Mouse (Mus musculus): ENCODE data around the gene Asap2.

Asap2 gene

GRCm38 (mm10) chr12:21208172-21208795 lies 218.0 kb downstream of the Asap2 start:
- DNase-seq (ENCODE audit: extremely low spot score, low spot score) = no peak

GRCm38 (mm10) chr12:21209273-21209672 lies 219.0 kb downstream of the Asap2 start:
- DNase-seq (ENCODE audit: extremely low spot score, low spot score) = no peak

- DNase-seq (ENCODE audit: extremely low spot score, low spot score) = no peak
These were observed 222.6 kb downstream of the Asap2 start for GRCm38 (mm10) chr12:21212876-21213275.

GRCm38 (mm10) chr12:21214551-21215165 lies 224.4 kb downstream of the Asap2 start:
- no peak for DNase-seq (ENCODE audit: extremely low spot score, low spot score)

GRCm38 (mm10) chr12:21217776-21218444 lies 227.7 kb downstream of the Asap2 start:
- no peak for DNase-seq (ENCODE audit: extremely low spot score, low spot score)

- no peak for DNase-seq (ENCODE audit: extremely low spot score, low spot score)
These were observed 230.3 kb downstream of the Asap2 start for GRCm38 (mm10) chr12:21220596-21220995.

GRCm38 (mm10) chr12:21223923-21224322 lies 233.7 kb downstream of the Asap2 start:
- DNase-seq (ENCODE audit: extremely low spot score, low spot score) = no peak

GRCm38 (mm10) chr12:21225358-21225757 lies 235.1 kb downstream of the Asap2 start:
- no peak for DNase-seq (ENCODE audit: extremely low spot score, low spot score)

- no peak for DNase-seq (ENCODE audit: extremely low spot score, low spot score)
These were observed 236.1 kb downstream of the Asap2 start for GRCm38 (mm10) chr12:21226316-21226715.

- no peak for DNase-seq (ENCODE audit: extremely low spot score, low spot score)
These were observed 237.1 kb downstream of the Asap2 start for GRCm38 (mm10) chr12:21227076-21227980.

- DNase-seq (ENCODE audit: extremely low spot score, low spot score) = no peak
These were observed 238.4 kb downstream of the Asap2 start for GRCm38 (mm10) chr12:21228650-21229049.

- DNase-seq (ENCODE audit: extremely low spot score, low spot score) = no peak
These were observed 239.0 kb downstream of the Asap2 start for GRCm38 (mm10) chr12:21229076-21229918.

- no peak for DNase-seq (ENCODE audit: extremely low spot score, low spot score)
These were observed 243.5 kb downstream of the Asap2 start for GRCm38 (mm10) chr12:21233727-21234126.

- no peak for DNase-seq (ENCODE audit: extremely low spot score, low spot score)
These were observed 244.3 kb downstream of the Asap2 start for GRCm38 (mm10) chr12:21234560-21234959.

- DNase-seq (ENCODE audit: extremely low spot score, low spot score) = no peak
These were observed 251.7 kb downstream of the Asap2 start for GRCm38 (mm10) chr12:21241965-21242364.

GRCm38 (mm10) chr12:21244375-21244960 lies 254.2 kb downstream of the Asap2 start:
- DNase-seq (ENCODE audit: extremely low spot score, low spot score) = no peak

- DNase-seq (ENCODE audit: extremely low spot score, low spot score) = peak; percentile 32
These were observed 257.6 kb downstream of the Asap2 start for GRCm38 (mm10) chr12:21247711-21248392.

- no peak for DNase-seq (ENCODE audit: extremely low spot score, low spot score)
These were observed 270.4 kb downstream of the Asap2 start for GRCm38 (mm10) chr12:21260494-21261256.

- DNase-seq (ENCODE audit: extremely low spot score, low spot score) = no peak
These were observed 271.3 kb downstream of the Asap2 start for GRCm38 (mm10) chr12:21261521-21261920.

Data from neural tube, embryonic 10.5 days (tissue).